Mouse (Mus musculus) midbrain, embryonic 14.5 days (tissue): ENCODE results near the gene Sdf2. TPM values are rescaled to one million over a fixed set of nuclear protein-coding genes. Genes with fewer than 3 reads are reported as not detected.

Experiments used
- polyA plus RNA-seq: library from polyadenylated mRNA; unstranded; fragments of >200 nt; fragmentation: Nextera tagmentation; extraction: Ambion mirVana; gene quantifications from 2 replicates; pipeline ENCODE4 v1.2.1, GENCODE M21; 2014

Gene Sdf2
- polyA plus RNA-seq, 1 experiment from 2014 or later = 84.5 TPM

Other genes with a start within 250 kb of the Sdf2 start
- gene Dhrs13, start 213.5 kb upstream of the Sdf2 start, polyA plus RNA-seq = 51.3 and 62.5 TPM in 2 replicates
- gene Flot2, start 207.8 kb upstream of the Sdf2 start, polyA plus RNA-seq = 57.4 and 64.8 TPM in 2 replicates
- 33.2 and 35.8 TPM in 2 replicates for gene Eral1, start 165.4 kb upstream of the Sdf2 start, polyA plus RNA-seq
- gene Fam222b, start 151.1 kb upstream of the Sdf2 start, polyA plus RNA-seq = 29.3 and 30.4 TPM in 2 replicates
- gene Traf4, start 80.2 kb upstream of the Sdf2 start, polyA plus RNA-seq = 68.4 and 103 TPM in 2 replicates
- gene Nek8, start 69.1 kb upstream of the Sdf2 start, polyA plus RNA-seq = 3.9 and 4.2 TPM in 2 replicates
- gene Tlcd1, start 69.0 kb upstream of the Sdf2 start, polyA plus RNA-seq = 6.4 and 6.9 TPM in 2 replicates
- 977 and 1,164 TPM in 2 replicates for gene Rpl23a, start 62.2 kb upstream of the Sdf2 start, polyA plus RNA-seq
- 51.7 and 53.3 TPM in 2 replicates for gene Rab34, start 57.3 kb upstream of the Sdf2 start, polyA plus RNA-seq
- 0.97 and 1.0 TPM in 2 replicates for gene Proca1, start 52.4 kb upstream of the Sdf2 start, polyA plus RNA-seq
- 21.2 and 29.5 TPM in 2 replicates for gene Supt6, start 241 bp downstream of the Sdf2 start, polyA plus RNA-seq
- 52.8 and 72.1 TPM in 2 replicates for gene 2610507B11Rik, start 16.0 kb downstream of the Sdf2 start, polyA plus RNA-seq
- gene BC030499, start 45.1 kb downstream of the Sdf2 start, polyA plus RNA-seq = 0.15 and 0.34 TPM in 2 replicates
- 5.8 and 8.7 TPM in 2 replicates for gene Spag5, start 55.8 kb downstream of the Sdf2 start, polyA plus RNA-seq
- 71.2 and 89.5 TPM in 2 replicates for gene Aldoc, start 77.2 kb downstream of the Sdf2 start, polyA plus RNA-seq
- 54.7 and 63.6 TPM in 2 replicates for gene Pigs, start 82.7 kb downstream of the Sdf2 start, polyA plus RNA-seq
- gene Unc119, start 97.7 kb downstream of the Sdf2 start, polyA plus RNA-seq = 78.3 and 98.1 TPM in 2 replicates
- gene Foxn1, start 140.8 kb downstream of the Sdf2 start, polyA plus RNA-seq = not detected in 2 replicates
- not detected in 2 replicates for gene Slc13a2, start 176.5 kb downstream of the Sdf2 start, polyA plus RNA-seq
- gene Slc46a1, start 220.0 kb downstream of the Sdf2 start, polyA plus RNA-seq = 21.4 and 22.7 TPM in 2 replicates